Mouse (Mus musculus): ENCODE measurements around the gene Olfr420. TPM values are rescaled to one million over a fixed set of nuclear protein-coding genes. Genes with fewer than 3 reads are reported as not detected.

The Olfr420 gene
- not detected in 2 replicates for polyA plus RNA-seq (2016; fragmentation: Nextera tagmentation; extraction: Ambion mirVana)

- no peak within 1 kb of the TSS for H3K9ac ChIP-seq
- no peak within 1 kb of the TSS for H3K4me2 ChIP-seq (replicated peaks)
- 86% methylated on average over 1 of the region's 1 CpGs for WGBS
- no peaks in the 10 kb centered on the region for H3K9me3 ChIP-seq
- no peak within 1 kb of the TSS for H3K27ac ChIP-seq
- H3K36me3 ChIP-seq = no peaks in the 10 kb centered on the region
- no peak for ATAC-seq (ENCODE audit: low FRiP score, low read depth)
- no peaks in the 10 kb centered on the region for H3K4me1 ChIP-seq
- no peaks in the 10 kb centered on the region for H3K27me3 ChIP-seq (replicated peaks)
- H3K4me3 ChIP-seq = no peak within 1 kb of the TSS
Measured at GRCm38 (mm10) chr1:174155333-174155732, at the start of gene Olfr420. TSS of gene Olfr420 (plus strand) at chr1:174155633.

DNA sequence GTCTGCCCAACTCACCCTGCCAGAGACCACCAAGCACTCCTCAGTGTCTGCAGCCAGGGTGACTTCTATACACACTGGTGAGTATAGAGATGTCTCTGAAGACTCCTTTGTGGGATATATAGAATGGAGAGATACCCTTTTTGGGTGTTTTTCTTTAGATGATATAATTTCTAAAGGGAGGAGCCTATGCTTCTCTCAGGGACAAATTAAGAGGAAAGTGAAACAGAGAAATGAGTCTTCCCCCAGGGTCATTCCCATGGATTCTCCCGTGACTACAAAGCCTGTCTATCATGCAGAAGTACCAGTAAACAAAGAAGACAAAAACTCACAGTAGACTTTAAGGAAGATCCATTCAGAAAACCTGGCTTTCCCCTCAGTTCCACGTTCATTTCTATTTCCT is 34.4 kb upstream of the Olfr420 start, which contains the start of gene Olfr231:
Gene Olfr231, minus strand, starts transcription at position 101 of the 400 bp plus-strand sequence.
- 53% methylated on average over 2 of the region's 2 CpGs for WGBS
- Histone ChIP-seq H3K27me3 (replicated peaks) (no peaks in the 10 kb centered on the region), H3K27ac (no peak within 1 kb of the TSS), H3K36me3 (no peaks in the 10 kb centered on the region), H3K9ac (no peak within 1 kb of the TSS), H3K4me2 (replicated peaks) (no peak within 1 kb of the TSS), H3K9me3 (no peaks in the 10 kb centered on the region), H3K4me3 (no peak within 1 kb of the TSS), H3K4me1 (no peaks in the 10 kb centered on the region)
- no peak for ATAC-seq (ENCODE audit: low FRiP score, low read depth)

DNA sequence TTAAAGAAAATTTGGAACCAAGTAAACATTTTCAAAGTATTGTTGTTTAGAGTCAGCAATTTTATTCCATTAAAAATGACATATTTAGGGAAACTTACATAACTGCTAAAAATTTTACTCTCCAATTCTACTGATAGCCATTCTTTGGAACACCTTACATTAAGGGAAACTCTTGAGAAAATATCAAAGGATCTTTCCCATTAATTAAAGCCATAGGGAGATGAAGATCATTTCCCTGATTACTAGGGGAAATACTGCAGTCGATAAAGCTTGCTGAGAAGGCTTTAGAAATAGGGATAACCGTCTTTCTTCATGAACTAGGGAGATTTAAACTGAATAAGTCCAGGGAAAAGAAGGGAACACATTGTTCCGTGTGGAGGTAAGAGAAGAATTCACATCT is 24.2 kb upstream of the Olfr420 start, which contains the start of gene Olfr424:
Gene Olfr424, plus strand, starts transcription at position 301 of the 400 bp plus-strand sequence.
- ATAC-seq (ENCODE audit: low FRiP score, low read depth) = no peak
- Histone ChIP-seq H3K27me3 (replicated peaks) (no peaks in the 10 kb centered on the region), H3K9ac (no peak within 1 kb of the TSS)

GRCm38 (mm10) chr1:174131999-174132398 is 23.4 kb upstream of the Olfr420 start:
- no peaks in the 10 kb centered on the region for H3K9me3 ChIP-seq
- no peak overlapping the region for H3K9ac ChIP-seq
- no peak overlapping the region for H3K4me2 ChIP-seq (replicated peaks)
- no peak overlapping the region for H3K4me3 ChIP-seq
- no peak for ATAC-seq (ENCODE audit: low FRiP score, low read depth)
- no peaks in the 10 kb centered on the region for H3K4me1 ChIP-seq
- H3K27ac ChIP-seq = no peak overlapping the region
- H3K36me3 ChIP-seq = no peaks in the 10 kb centered on the region
- no peaks in the 10 kb centered on the region for H3K27me3 ChIP-seq (replicated peaks)
- 84% methylated on average over 3 of the region's 3 CpGs for WGBS

More for the DNA sequence above, 24.2 kb upstream of the Olfr420 start, which contains the start of gene Olfr424:
- H3K9me3 ChIP-seq = no peaks in the 10 kb centered on the region
- H3K36me3 ChIP-seq = no peaks in the 10 kb centered on the region
- no peak within 1 kb of the TSS for H3K4me2 ChIP-seq (replicated peaks)
- H3K27ac ChIP-seq = no peak within 1 kb of the TSS
- 87% methylated on average over 3 of the region's 3 CpGs for WGBS
- H3K4me3 ChIP-seq = no peak within 1 kb of the TSS
- no peaks in the 10 kb centered on the region for H3K4me1 ChIP-seq

DNA sequence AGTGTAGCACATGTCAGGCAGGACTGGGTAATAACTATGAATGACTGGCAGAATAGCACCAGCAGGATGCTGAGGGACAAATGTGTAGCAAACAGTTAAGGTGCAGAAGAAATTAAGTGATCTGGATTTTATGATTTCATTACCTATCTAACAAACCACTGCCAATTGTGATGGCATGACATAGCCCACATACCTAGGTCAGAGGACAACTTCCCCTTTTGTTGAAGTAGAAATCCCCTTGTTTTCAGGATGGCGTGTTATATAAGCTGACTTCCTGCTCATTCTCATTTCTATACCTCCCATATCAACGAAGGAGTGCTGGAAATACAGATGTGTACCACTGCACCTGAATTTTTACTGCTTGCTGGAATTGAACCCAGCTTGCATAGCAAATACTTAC is 14.0 kb upstream of the Olfr420 start:
- Histone ChIP-seq H3K4me3 (no peak overlapping the region), H3K36me3 (no peaks in the 10 kb centered on the region), H3K27ac (no peak overlapping the region), H3K9me3 (no peaks in the 10 kb centered on the region), H3K4me1 (no peaks in the 10 kb centered on the region), H3K27me3 (replicated peaks) (no peaks in the 10 kb centered on the region), H3K4me2 (replicated peaks) (no peak overlapping the region), H3K9ac (no peak overlapping the region)
- ATAC-seq (ENCODE audit: low FRiP score, low read depth) = no peak
- 79% methylated on average over 2 of the region's 2 CpGs for WGBS

- no peak for ATAC-seq (ENCODE audit: low FRiP score, low read depth)
- no peaks in the 10 kb centered on the region for H3K27me3 ChIP-seq (replicated peaks)
- no peak overlapping the region for H3K27ac ChIP-seq
- H3K4me1 ChIP-seq = no peaks in the 10 kb centered on the region
- no peak overlapping the region for H3K4me2 ChIP-seq (replicated peaks)
- H3K4me3 ChIP-seq = no peak overlapping the region
- H3K9me3 ChIP-seq = no peaks in the 10 kb centered on the region
- WGBS = 84% methylated on average over 1 of the region's 1 CpGs
- H3K9ac ChIP-seq = no peak overlapping the region
- H3K36me3 ChIP-seq = no peaks in the 10 kb centered on the region
Measured at GRCm38 (mm10) chr1:174146696-174147095, 8.7 kb upstream of the Olfr420 start.

- H3K27me3 ChIP-seq (replicated peaks) = no peaks in the 10 kb centered on the region
- no peaks in the 10 kb centered on the region for H3K9me3 ChIP-seq
- no peak overlapping the region for H3K9ac ChIP-seq
- no peaks in the 10 kb centered on the region for H3K4me1 ChIP-seq
- no peaks in the 10 kb centered on the region for H3K36me3 ChIP-seq
- no peak for ATAC-seq (ENCODE audit: low FRiP score, low read depth)
- WGBS = 94% methylated on average over 2 of the region's 2 CpGs
- H3K4me2 ChIP-seq (replicated peaks) = no peak overlapping the region
- no peak overlapping the region for H3K27ac ChIP-seq
- no peak overlapping the region for H3K4me3 ChIP-seq
Measured at GRCm38 (mm10) chr1:174149289-174149688, 6.1 kb upstream of the Olfr420 start.

- H3K4me1 ChIP-seq = no peaks in the 10 kb centered on the region
- no peaks in the 10 kb centered on the region for H3K9me3 ChIP-seq
- H3K27ac ChIP-seq = no peak overlapping the region
- WGBS = 92% methylated on average over 3 of the region's 3 CpGs
- no peak overlapping the region for H3K9ac ChIP-seq
- H3K36me3 ChIP-seq = no peaks in the 10 kb centered on the region
- no peak for ATAC-seq (ENCODE audit: low FRiP score, low read depth)
- no peak overlapping the region for H3K4me2 ChIP-seq (replicated peaks)
- H3K4me3 ChIP-seq = no peak overlapping the region
- no peaks in the 10 kb centered on the region for H3K27me3 ChIP-seq (replicated peaks)
Measured at GRCm38 (mm10) chr1:174157622-174158021, 2.2 kb downstream of the Olfr420 start.

GRCm38 (mm10) chr1:174158512-174158911 is 3.1 kb downstream of the Olfr420 start:
- no peak overlapping the region for H3K4me2 ChIP-seq (replicated peaks)
- no peaks in the 10 kb centered on the region for H3K27me3 ChIP-seq (replicated peaks)
- H3K4me3 ChIP-seq = no peak overlapping the region
- 88% methylated on average over 1 of the region's 1 CpGs for WGBS
- no peaks in the 10 kb centered on the region for H3K9me3 ChIP-seq
- no peaks in the 10 kb centered on the region for H3K4me1 ChIP-seq
- H3K36me3 ChIP-seq = no peaks in the 10 kb centered on the region
- H3K9ac ChIP-seq = no peak overlapping the region
- H3K27ac ChIP-seq = no peak overlapping the region
- no peak for ATAC-seq (ENCODE audit: low FRiP score, low read depth)

GRCm38 (mm10) chr1:174159095-174159494 is 3.7 kb downstream of the Olfr420 start:
- no peaks in the 10 kb centered on the region for H3K36me3 ChIP-seq
- H3K9me3 ChIP-seq = no peaks in the 10 kb centered on the region
- H3K27ac ChIP-seq = no peak overlapping the region
- no peaks in the 10 kb centered on the region for H3K27me3 ChIP-seq (replicated peaks)
- no peak overlapping the region for H3K4me2 ChIP-seq (replicated peaks)
- H3K9ac ChIP-seq = no peak overlapping the region
- H3K4me1 ChIP-seq = no peaks in the 10 kb centered on the region
- no peak overlapping the region for H3K4me3 ChIP-seq
- 93% methylated on average over 10 of the region's 10 CpGs for WGBS
- ATAC-seq (ENCODE audit: low FRiP score, low read depth) = no peak

DNA sequence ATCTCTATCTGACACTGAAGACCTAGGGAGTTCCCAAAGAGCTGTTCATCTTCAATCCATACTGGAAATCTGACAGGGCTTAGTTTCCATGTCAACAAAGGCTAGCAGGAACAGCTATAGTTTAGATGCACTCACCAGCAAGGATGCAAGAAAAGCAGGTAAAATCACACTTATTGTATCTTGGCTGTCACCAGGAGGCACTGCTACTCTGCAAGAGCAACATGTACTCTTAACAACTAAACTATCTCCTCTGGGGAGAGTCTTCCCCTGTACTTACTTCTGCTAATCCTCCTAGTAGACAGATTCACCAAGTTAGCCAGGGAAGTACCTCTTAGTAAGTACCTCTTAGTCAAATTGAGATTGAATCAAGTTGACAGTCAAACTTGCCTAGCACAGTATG is 13.6 kb downstream of the Olfr420 start:
- no peaks in the 10 kb centered on the region for H3K9me3 ChIP-seq

GRCm38 (mm10) chr1:174170706-174171501 is 15.5 kb downstream of the Olfr420 start:
- WGBS = 86% methylated on average over 5 of the region's 5 CpGs
- Histone ChIP-seq H3K4me1 (no peaks in the 10 kb centered on the region), H3K4me3 (no peak overlapping the region), H3K27me3 (replicated peaks) (no peaks in the 10 kb centered on the region), H3K36me3 (no peaks in the 10 kb centered on the region), H3K9me3 (no peaks in the 10 kb centered on the region), H3K9ac (no peak overlapping the region), H3K4me2 (replicated peaks) (no peak overlapping the region), H3K27ac (no peak overlapping the region)
- no peak for ATAC-seq (ENCODE audit: low FRiP score, low read depth)

More for the DNA sequence above, 13.6 kb downstream of the Olfr420 start:
- Histone ChIP-seq H3K9ac (no peak overlapping the region), H3K36me3 (no peaks in the 10 kb centered on the region), H3K27ac (no peak overlapping the region), H3K4me1 (no peaks in the 10 kb centered on the region), H3K4me2 (replicated peaks) (no peak overlapping the region), H3K4me3 (no peak overlapping the region), H3K27me3 (replicated peaks) (no peaks in the 10 kb centered on the region)
- no peak for ATAC-seq (ENCODE audit: low FRiP score, low read depth)

DNA sequence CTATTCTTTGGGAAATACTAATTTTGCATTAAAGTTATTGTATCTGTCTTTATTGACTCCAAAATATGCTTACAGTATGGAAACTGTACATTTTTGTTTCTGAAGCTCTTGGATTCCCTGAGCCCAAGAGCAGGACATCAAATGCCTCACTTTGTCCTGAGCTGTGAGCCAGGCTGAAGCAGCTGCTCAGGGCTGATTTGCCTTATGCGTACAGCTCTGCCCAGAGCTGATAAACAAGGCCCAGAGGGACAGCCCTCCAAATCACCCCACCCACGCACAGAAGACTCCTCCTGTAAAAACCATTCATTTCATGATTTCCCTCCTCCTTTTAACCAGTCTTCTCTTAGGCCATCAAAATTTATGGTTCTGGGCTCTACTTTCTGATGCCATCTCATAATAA is 16.1 kb downstream of the Olfr420 start:
- H3K9me3 ChIP-seq = no peaks in the 10 kb centered on the region
- H3K27me3 ChIP-seq (replicated peaks) = no peaks in the 10 kb centered on the region
- H3K9ac ChIP-seq = no peak overlapping the region
- ATAC-seq (ENCODE audit: low FRiP score, low read depth) = no peak; the same call in 1 of the 2 replicates
- H3K36me3 ChIP-seq = no peaks in the 10 kb centered on the region
- H3K4me2 ChIP-seq (replicated peaks) = no peak overlapping the region
- H3K4me1 ChIP-seq = no peaks in the 10 kb centered on the region
- H3K27ac ChIP-seq = no peak overlapping the region
- WGBS = 50% methylated on average over 2 of the region's 2 CpGs
- no peak overlapping the region for H3K4me3 ChIP-seq

All from neural tube, embryonic 12.5 days (tissue).